Mouse (Mus musculus): Measurements from ENCODE around the gene Nfic. TPM values are rescaled to one million over a fixed set of nuclear protein-coding genes. Genes with fewer than 3 reads are reported as not detected.

The Nfic gene
- polyA plus RNA-seq (2015; fragmentation: Illumina TruSeq; extraction: RNeasy Lipid Tissue Mini Kit (QIAGEN cat#74804); ENCODE audit: insufficient read depth, low read depth, low replicate concordance): 11.0 TPM

GRCm38 (mm10) chr10:81455181-81455895 lies at the start of gene Nfic:
Nfic (minus strand) TSS chr10:81455635.

GRCm38 (mm10) chr10:81500032-81500431 lies 44.6 kb upstream of the Nfic start, which contains the start of gene S1pr4:
S1pr4 (minus strand) TSS chr10:81500132.

GRCm38 (mm10) chr10:81496264-81496901 lies 40.9 kb upstream of the Nfic start, which contains the start of gene Ncln:
Ncln (minus strand) TSS chr10:81496392.

GRCm38 (mm10) chr10:81482533-81482889 lies 27.1 kb upstream of the Nfic start, which contains the start of gene Celf5:
Celf5 (minus strand) TSS chr10:81482709.

GRCm38 (mm10) chr10:81392781-81393185 lies 62.7 kb downstream of the Nfic start, which contains the start of gene Smim24:
Smim24 (plus strand) TSS chr10:81393051.

GRCm38 (mm10) chr10:81388505-81389055 lies 66.9 kb downstream of the Nfic start, which contains the start of gene Gm48552:
Gm48552 (plus strand) TSS chr10:81389005.

GRCm38 (mm10) chr10:81383802-81384604 lies 71.4 kb downstream of the Nfic start, which contains the start of the genes Dohh and Gm48551:
Dohh (plus strand) TSS chr10:81384428.
Gm48551 (plus strand) TSS chr10:81384466.

GRCm38 (mm10) chr10:81377793-81378552 lies 77.5 kb downstream of the Nfic start, which contains the start of gene Fzr1:
Fzr1 (minus strand) TSS chr10:81378516.

GRCm38 (mm10) chr10:81365672-81366476 lies 89.6 kb downstream of the Nfic start, which contains the start of gene 4930404N11Rik:
4930404N11Rik (minus strand) TSS chr10:81365816.

GRCm38 (mm10) chr10:81356991-81357844 lies 98.2 kb downstream of the Nfic start, which contains the start of gene Mfsd12:
Mfsd12 (plus strand) TSS chr10:81357491.

GRCm38 (mm10) chr10:81350351-81351063 lies 104.9 kb downstream of the Nfic start, which contains the start of gene Hmg20b:
Hmg20b (minus strand) TSS chr10:81350480.

Other genes with a start within 250 kb of the Nfic start
- gene Atcay, start 224.8 kb downstream of the Nfic start, polyA plus RNA-seq (2015; fragmentation: Illumina TruSeq; extraction: RNeasy Lipid Tissue Mini Kit (QIAGEN cat#74804); ENCODE audit: insufficient read depth, low read depth, low replicate concordance): 0.20 TPM
- gene Zfr2, start 222.5 kb downstream of the Nfic start, polyA plus RNA-seq (2015; fragmentation: Illumina TruSeq; extraction: RNeasy Lipid Tissue Mini Kit (QIAGEN cat#74804); ENCODE audit: insufficient read depth, low read depth, low replicate concordance): 3.4 TPM
- gene Matk, start 202.7 kb downstream of the Nfic start, polyA plus RNA-seq (2015; fragmentation: Illumina TruSeq; extraction: RNeasy Lipid Tissue Mini Kit (QIAGEN cat#74804); ENCODE audit: insufficient read depth, low read depth, low replicate concordance): not detected
- gene Mrpl54, start 188.7 kb downstream of the Nfic start, polyA plus RNA-seq (2015; fragmentation: Illumina TruSeq; extraction: RNeasy Lipid Tissue Mini Kit (QIAGEN cat#74804); ENCODE audit: insufficient read depth, low read depth, low replicate concordance): 21.2 TPM
- 30.7 TPM for gene Apba3, start 188.7 kb downstream of the Nfic start, polyA plus RNA-seq (2015; fragmentation: Illumina TruSeq; extraction: RNeasy Lipid Tissue Mini Kit (QIAGEN cat#74804); ENCODE audit: insufficient read depth, low read depth, low replicate concordance)
- 3.9 TPM for gene Tjp3, start 164.1 kb downstream of the Nfic start, polyA plus RNA-seq (2015; fragmentation: Illumina TruSeq; extraction: RNeasy Lipid Tissue Mini Kit (QIAGEN cat#74804); ENCODE audit: insufficient read depth, low read depth, low replicate concordance)
- gene Pip5k1c, start 162.7 kb downstream of the Nfic start, polyA plus RNA-seq (2015; fragmentation: Illumina TruSeq; extraction: RNeasy Lipid Tissue Mini Kit (QIAGEN cat#74804); ENCODE audit: insufficient read depth, low read depth, low replicate concordance): 15.5 TPM
- 7.9 TPM for gene Cactin, start 134.5 kb downstream of the Nfic start, polyA plus RNA-seq (2015; fragmentation: Illumina TruSeq; extraction: RNeasy Lipid Tissue Mini Kit (QIAGEN cat#74804); ENCODE audit: insufficient read depth, low read depth, low replicate concordance)
- 3.4 TPM for gene Tbxa2r, start 126.9 kb downstream of the Nfic start, polyA plus RNA-seq (2015; fragmentation: Illumina TruSeq; extraction: RNeasy Lipid Tissue Mini Kit (QIAGEN cat#74804); ENCODE audit: insufficient read depth, low read depth, low replicate concordance)
- gene Gipc3, start 112.4 kb downstream of the Nfic start, polyA plus RNA-seq (2015; fragmentation: Illumina TruSeq; extraction: RNeasy Lipid Tissue Mini Kit (QIAGEN cat#74804); ENCODE audit: insufficient read depth, low read depth, low replicate concordance): 1.4 TPM
- gene Hmg20b, start 105.2 kb downstream of the Nfic start, polyA plus RNA-seq (2015; fragmentation: Illumina TruSeq; extraction: RNeasy Lipid Tissue Mini Kit (QIAGEN cat#74804); ENCODE audit: insufficient read depth, low read depth, low replicate concordance): 22.8 TPM
- gene Mfsd12, start 98.1 kb downstream of the Nfic start, polyA plus RNA-seq (2015; fragmentation: Illumina TruSeq; extraction: RNeasy Lipid Tissue Mini Kit (QIAGEN cat#74804); ENCODE audit: insufficient read depth, low read depth, low replicate concordance): 1.9 TPM
- gene 4930404N11Rik, start 89.8 kb downstream of the Nfic start, polyA plus RNA-seq (2015; fragmentation: Illumina TruSeq; extraction: RNeasy Lipid Tissue Mini Kit (QIAGEN cat#74804); ENCODE audit: insufficient read depth, low read depth, low replicate concordance): not detected
- 5.1 TPM for gene Fzr1, start 77.1 kb downstream of the Nfic start, polyA plus RNA-seq (2015; fragmentation: Illumina TruSeq; extraction: RNeasy Lipid Tissue Mini Kit (QIAGEN cat#74804); ENCODE audit: insufficient read depth, low read depth, low replicate concordance)
- gene Dohh, start 71.2 kb downstream of the Nfic start, polyA plus RNA-seq (2015; fragmentation: Illumina TruSeq; extraction: RNeasy Lipid Tissue Mini Kit (QIAGEN cat#74804); ENCODE audit: insufficient read depth, low read depth, low replicate concordance): 9.1 TPM
- gene Gm48551, start 71.2 kb downstream of the Nfic start, polyA plus RNA-seq (2015; fragmentation: Illumina TruSeq; extraction: RNeasy Lipid Tissue Mini Kit (QIAGEN cat#74804); ENCODE audit: insufficient read depth, low read depth, low replicate concordance): 2.6 TPM
- gene Gm48552, start 66.6 kb downstream of the Nfic start, polyA plus RNA-seq (2015; fragmentation: Illumina TruSeq; extraction: RNeasy Lipid Tissue Mini Kit (QIAGEN cat#74804); ENCODE audit: insufficient read depth, low read depth, low replicate concordance): 3.4 TPM
- 23.5 TPM for gene Smim24, start 62.6 kb downstream of the Nfic start, polyA plus RNA-seq (2015; fragmentation: Illumina TruSeq; extraction: RNeasy Lipid Tissue Mini Kit (QIAGEN cat#74804); ENCODE audit: insufficient read depth, low read depth, low replicate concordance)
- gene Celf5, start 27.1 kb upstream of the Nfic start, polyA plus RNA-seq (2015; fragmentation: Illumina TruSeq; extraction: RNeasy Lipid Tissue Mini Kit (QIAGEN cat#74804); ENCODE audit: insufficient read depth, low read depth, low replicate concordance): 0.76 TPM
- gene Ncln, start 40.8 kb upstream of the Nfic start, polyA plus RNA-seq (2015; fragmentation: Illumina TruSeq; extraction: RNeasy Lipid Tissue Mini Kit (QIAGEN cat#74804); ENCODE audit: insufficient read depth, low read depth, low replicate concordance): 25.2 TPM
- gene S1pr4, start 44.5 kb upstream of the Nfic start, polyA plus RNA-seq (2015; fragmentation: Illumina TruSeq; extraction: RNeasy Lipid Tissue Mini Kit (QIAGEN cat#74804); ENCODE audit: insufficient read depth, low read depth, low replicate concordance): 1.3 TPM
- not detected for gene Gna15, start 68.6 kb upstream of the Nfic start, polyA plus RNA-seq (2015; fragmentation: Illumina TruSeq; extraction: RNeasy Lipid Tissue Mini Kit (QIAGEN cat#74804); ENCODE audit: insufficient read depth, low read depth, low replicate concordance)
- gene Gna11, start 89.6 kb upstream of the Nfic start, polyA plus RNA-seq (2015; fragmentation: Illumina TruSeq; extraction: RNeasy Lipid Tissue Mini Kit (QIAGEN cat#74804); ENCODE audit: insufficient read depth, low read depth, low replicate concordance): 17.4 TPM
- gene Aes, start 103.9 kb upstream of the Nfic start, polyA plus RNA-seq (2015; fragmentation: Illumina TruSeq; extraction: RNeasy Lipid Tissue Mini Kit (QIAGEN cat#74804); ENCODE audit: insufficient read depth, low read depth, low replicate concordance): 218 TPM
- 44.6 TPM for gene Tle2, start 118.9 kb upstream of the Nfic start, polyA plus RNA-seq (2015; fragmentation: Illumina TruSeq; extraction: RNeasy Lipid Tissue Mini Kit (QIAGEN cat#74804); ENCODE audit: insufficient read depth, low read depth, low replicate concordance)
- 236 TPM for gene Tle6, start 145.4 kb upstream of the Nfic start, polyA plus RNA-seq (2015; fragmentation: Illumina TruSeq; extraction: RNeasy Lipid Tissue Mini Kit (QIAGEN cat#74804); ENCODE audit: insufficient read depth, low read depth, low replicate concordance)
- 0.87 TPM for gene BC025920, start 150.6 kb upstream of the Nfic start, polyA plus RNA-seq (2015; fragmentation: Illumina TruSeq; extraction: RNeasy Lipid Tissue Mini Kit (QIAGEN cat#74804); ENCODE audit: insufficient read depth, low read depth, low replicate concordance)
- 5.6 TPM for gene Sirt6, start 172.2 kb upstream of the Nfic start, polyA plus RNA-seq (2015; fragmentation: Illumina TruSeq; extraction: RNeasy Lipid Tissue Mini Kit (QIAGEN cat#74804); ENCODE audit: insufficient read depth, low read depth, low replicate concordance)
- 62.0 TPM for gene Ankrd24, start 172.9 kb upstream of the Nfic start, polyA plus RNA-seq (2015; fragmentation: Illumina TruSeq; extraction: RNeasy Lipid Tissue Mini Kit (QIAGEN cat#74804); ENCODE audit: insufficient read depth, low read depth, low replicate concordance)
- 0.66 TPM for gene Gm10778, start 193.4 kb upstream of the Nfic start, polyA plus RNA-seq (2015; fragmentation: Illumina TruSeq; extraction: RNeasy Lipid Tissue Mini Kit (QIAGEN cat#74804); ENCODE audit: insufficient read depth, low read depth, low replicate concordance)
- gene Zfp433, start 249.2 kb upstream of the Nfic start, polyA plus RNA-seq (2015; fragmentation: Illumina TruSeq; extraction: RNeasy Lipid Tissue Mini Kit (QIAGEN cat#74804); ENCODE audit: insufficient read depth, low read depth, low replicate concordance): 1.2 TPM